Mouse (Mus musculus) cerebellum, adult 18-20 months (tissue): Measurements from ENCODE around the gene Il1a.

Experiments
- DNase-seq, 2 experiments: peaks; one replicate each; pipeline ENCODE4 v3.0.0; 2021

Gene Il1a

DNA sequence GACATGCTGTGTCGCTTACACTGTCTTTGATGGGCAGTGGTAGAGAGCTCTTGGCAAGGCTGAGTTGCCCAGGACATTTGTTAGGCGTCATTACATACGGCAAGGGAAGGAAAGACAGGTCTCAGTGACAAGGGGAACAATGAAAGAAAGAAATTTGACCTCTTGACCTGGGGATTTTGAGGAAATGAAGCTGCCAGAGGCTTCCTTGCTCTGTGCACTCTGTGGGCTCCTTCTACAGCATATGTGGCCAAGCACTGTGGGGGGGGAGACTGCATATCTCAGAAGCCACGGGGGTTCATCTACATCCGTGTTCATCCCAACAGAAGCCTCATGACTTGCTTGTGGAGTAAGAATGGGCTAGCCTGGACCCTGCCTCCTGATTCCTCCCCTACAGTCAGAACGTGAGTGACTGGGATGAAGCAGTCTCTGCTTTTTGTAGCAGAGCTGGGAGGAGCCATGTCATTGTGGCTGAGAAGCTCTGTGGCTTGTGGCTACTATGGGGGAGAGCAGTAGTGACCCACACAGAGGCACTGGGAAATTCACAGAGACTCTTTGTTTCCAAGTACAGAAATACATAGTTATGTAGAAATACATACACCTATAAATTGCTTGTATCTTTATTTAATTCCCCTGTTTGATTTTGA is 48.5 kb downstream of the Il1a start:
- DNase-seq = no peak

DNA sequence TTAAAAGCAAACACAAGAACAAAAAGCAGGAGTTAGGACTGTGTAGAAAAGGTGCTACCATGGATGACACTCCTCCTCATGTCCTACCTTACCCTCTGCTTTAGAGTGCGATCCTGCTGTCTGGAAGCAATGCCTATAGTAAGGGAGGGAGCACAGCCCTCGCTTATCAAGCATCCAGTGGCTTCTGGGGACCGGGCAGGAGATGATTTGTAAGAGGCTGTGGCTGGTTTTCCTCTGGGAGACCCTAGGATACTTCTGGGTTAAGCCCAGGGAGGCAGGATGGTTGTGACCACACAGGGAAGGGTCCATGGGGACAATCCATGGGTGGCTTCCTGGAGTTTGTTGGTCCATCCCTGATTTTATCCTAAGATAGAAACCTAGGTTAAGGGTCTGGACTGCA is 49.1 kb downstream of the Il1a start:
- no peak for DNase-seq

DNA sequence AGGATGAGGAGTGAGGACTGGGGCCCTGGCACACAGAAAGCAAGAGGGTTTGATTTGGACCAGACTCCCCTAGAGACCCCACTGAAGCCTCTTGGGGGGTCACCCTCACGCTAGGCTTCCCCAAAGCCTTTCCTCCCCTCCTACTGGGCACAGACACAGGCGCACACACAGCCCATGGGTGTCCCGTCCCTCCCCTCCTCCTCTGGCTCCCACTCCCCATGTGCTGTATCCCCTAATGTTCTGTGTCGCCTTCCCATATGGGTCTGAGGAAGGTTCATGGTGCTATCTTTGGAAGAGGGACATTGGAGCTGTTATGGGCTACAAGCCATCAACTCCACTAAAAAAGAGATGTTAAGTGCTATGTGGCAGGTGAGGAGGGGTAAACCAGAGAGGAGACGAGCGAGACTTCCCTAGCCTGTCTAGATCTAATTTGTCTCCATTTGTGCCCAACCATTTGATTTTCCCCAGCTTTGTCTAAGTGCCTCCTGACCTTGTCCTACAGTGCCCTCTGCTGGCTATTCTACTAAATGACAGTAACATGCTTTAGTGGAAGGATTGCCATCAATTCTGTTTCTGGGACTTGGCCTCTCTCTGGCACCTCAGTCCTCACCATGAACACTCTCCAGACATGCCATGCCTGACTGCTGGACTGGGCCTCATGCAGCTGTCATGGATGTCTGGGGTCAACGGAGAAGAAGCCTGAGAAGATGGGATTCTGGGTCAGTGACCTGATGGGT is 51.1 kb downstream of the Il1a start:
- DNase-seq = peak; percentile 69 to 76

DNA sequence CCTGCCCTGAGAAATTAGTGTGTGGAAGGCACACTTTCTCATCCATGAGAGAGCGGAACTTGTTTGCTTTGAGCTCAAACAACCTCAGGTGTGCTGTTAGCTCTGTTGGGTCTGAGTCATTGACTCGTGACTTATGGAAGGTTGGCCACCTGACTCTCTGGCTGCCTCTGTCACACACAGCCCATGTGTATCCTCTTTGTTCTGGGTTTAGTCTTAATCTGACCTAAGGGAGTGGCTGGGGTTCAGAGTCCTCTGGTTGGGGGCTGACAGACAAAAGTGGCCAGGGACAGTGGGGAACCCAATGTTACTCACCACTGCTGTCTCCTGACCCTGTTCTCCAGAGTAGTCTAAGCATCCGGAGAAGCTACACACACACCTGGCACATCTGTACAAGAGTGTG is 51.7 kb downstream of the Il1a start:
- no peak for DNase-seq

DNA sequence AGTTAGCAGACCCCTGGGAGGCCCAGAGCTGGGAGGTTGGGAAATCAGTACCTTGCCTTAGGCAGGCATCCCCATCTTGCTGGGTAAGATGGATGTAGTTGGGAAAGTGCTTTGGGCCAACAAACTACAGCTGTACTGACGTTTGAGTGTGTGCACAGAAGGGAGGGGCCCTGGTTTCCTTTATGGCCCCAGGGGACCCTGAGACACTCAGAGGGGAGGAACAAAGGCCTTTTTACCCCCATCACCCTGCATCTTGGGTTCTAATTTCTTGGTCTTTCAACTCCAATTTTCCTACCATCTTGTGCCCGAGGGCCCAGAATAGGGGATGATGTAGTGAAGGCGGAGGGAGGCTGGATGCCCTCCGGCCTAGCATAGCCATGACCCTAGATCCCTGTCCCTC is 53.8 kb downstream of the Il1a start:
- DNase-seq = no peak

DNA sequence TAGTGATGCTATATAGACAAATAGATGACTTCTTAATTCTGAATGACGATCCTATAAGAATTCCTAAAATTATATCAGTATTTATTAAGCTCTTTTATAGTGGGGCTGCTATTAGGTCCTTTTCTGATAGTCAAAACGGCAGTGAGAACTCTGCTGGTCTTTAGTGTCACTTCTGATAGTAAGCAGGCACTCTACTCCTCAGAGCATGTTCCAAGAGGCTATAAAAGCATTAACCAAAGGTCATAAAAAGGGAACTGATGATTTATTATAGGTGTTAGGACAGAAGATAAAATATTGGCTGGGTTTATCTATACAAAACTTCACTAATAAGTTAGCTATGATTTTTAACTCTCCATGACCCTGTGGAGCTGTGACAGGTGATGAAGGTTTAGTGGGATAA is 55.7 kb downstream of the Il1a start:
- DNase-seq = no peak

DNA sequence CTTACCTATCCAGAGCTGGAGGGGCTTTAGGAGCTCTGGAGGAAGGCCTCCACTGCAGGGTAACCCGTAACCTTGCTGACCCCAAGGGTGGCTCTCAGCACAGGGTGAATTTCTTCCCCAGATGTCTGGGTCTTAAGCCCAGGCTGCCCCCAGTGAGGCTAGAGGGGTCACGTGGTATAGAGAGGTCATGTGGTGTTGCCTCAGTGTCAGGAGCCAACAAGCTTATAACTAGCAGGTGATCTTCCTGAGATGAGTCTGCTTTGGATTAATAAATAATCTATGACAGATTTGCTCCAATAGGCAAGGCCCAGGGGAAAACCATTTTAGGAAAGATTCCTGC is 56.2 kb downstream of the Il1a start:
- no peak for DNase-seq

DNA sequence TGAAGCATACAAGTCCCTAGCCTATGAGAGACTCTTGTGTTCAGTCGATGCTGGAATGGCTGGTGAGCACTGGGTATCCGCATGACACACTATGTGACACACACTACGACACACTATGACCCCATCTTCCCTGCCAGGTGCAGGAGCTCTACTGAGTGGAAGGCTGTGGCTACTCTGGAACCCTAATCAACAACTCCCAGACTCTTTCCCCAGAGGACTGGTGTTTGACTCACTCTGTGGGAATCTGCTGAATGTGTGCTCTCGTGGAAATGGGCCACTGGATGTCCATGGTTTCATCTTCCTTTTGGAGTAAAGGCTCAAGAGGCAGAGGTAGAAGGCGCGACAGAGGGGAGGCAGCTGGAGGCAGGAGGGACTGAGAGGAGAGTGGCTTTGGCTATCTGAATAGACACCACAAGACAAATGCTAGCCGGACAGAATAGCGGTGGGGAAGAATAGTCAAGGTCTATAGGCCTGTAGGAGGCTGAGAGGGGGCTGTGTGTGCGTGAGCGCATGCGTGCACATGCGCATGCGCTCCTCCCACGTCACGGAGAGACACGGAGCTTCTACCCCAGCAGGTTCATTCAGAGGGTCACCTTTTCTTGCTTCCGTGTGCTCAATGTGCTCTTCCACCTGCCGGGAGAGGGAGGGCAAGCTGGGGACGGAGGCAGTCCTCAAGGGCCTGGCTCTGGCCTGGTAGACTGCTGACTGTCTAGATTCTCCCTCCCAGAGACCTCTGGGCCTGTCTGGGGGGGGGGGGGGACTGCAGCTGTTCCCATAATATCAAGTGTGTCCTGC is 56.7 kb downstream of the Il1a start:
- DNase-seq = no peak
